Mouse (Mus musculus): ENCODE measurements around the gene Rps6ka1.
A peak's percentile ranks its signal among the peaks of the same experiment; 100 is the strongest.

The Rps6ka1 gene

GRCm38 (mm10) chr4:133874865-133875517, 12.6 kb downstream of the Rps6ka1 start:
- no peak for TF ChIP-seq NANOG (IDR thresholded peaks at IDR 0.05; ENCODE audit: borderline replicate concordance, low read length)
- TF ChIP-seq POU5F1 (IDR thresholded peaks at IDR 0.05; ENCODE audit: borderline replicate concordance, low read length): no peak
- TF ChIP-seq CTCF (conservative IDR thresholded peaks at IDR 0.05; ENCODE audit: low read length): no peak

GRCm38 (mm10) chr4:133873926-133874864, 13.4 kb downstream of the Rps6ka1 start:
- H3K27me3 ChIP-seq (ENCODE audit: insufficient read depth, low read length): no peaks in the 10 kb centered on the region
- no peak for TF ChIP-seq CTCF (conservative IDR thresholded peaks at IDR 0.05; ENCODE audit: low read length)

More at GRCm38 (mm10) chr4:133874865-133875517, 12.6 kb downstream of the Rps6ka1 start:
- Histone ChIP-seq H3K27me3 (ENCODE audit: insufficient read depth, low read length) (no peaks in the 10 kb centered on the region), H3K9me3 (ENCODE audit: low read length) (no peaks in the 10 kb centered on the region), H3K4me3 (replicated peaks; ENCODE audit: low read length) (peak overlapping the region; percentile 41), H3K4me1 (replicated peaks; ENCODE audit: low read depth, low read length) (peaks cover 100% of the 10 kb centered on the region), H3K36me3 (ENCODE audit: insufficient read depth, low read length) (peaks cover 72% of the 10 kb centered on the region)

GRCm38 (mm10) chr4:133873431-133873851, 14.2 kb downstream of the Rps6ka1 start:
- no peaks in the 10 kb centered on the region for H3K9me3 ChIP-seq (ENCODE audit: low read length)
- H3K36me3 ChIP-seq (ENCODE audit: insufficient read depth, low read length): peaks cover 87% of the 10 kb centered on the region
- TF ChIP-seq NANOG (IDR thresholded peaks at IDR 0.05; ENCODE audit: borderline replicate concordance, low read length): no peak
- no peak for TF ChIP-seq POU5F1 (IDR thresholded peaks at IDR 0.05; ENCODE audit: borderline replicate concordance, low read length)
- TF ChIP-seq CTCF (conservative IDR thresholded peaks at IDR 0.05; ENCODE audit: low read length): no peak
- H3K4me3 ChIP-seq (replicated peaks; ENCODE audit: low read length): 0 out of 2 replicates have a peak overlapping the region, but pooled peaks have one; percentile 26
- no peaks in the 10 kb centered on the region for H3K27me3 ChIP-seq (ENCODE audit: insufficient read depth, low read length)
- peaks cover 93% of the 10 kb centered on the region for H3K4me1 ChIP-seq (replicated peaks; ENCODE audit: low read depth, low read length)

More at GRCm38 (mm10) chr4:133873926-133874864, 13.4 kb downstream of the Rps6ka1 start:
- Histone ChIP-seq H3K4me3 (replicated peaks; ENCODE audit: low read length) (peak overlapping the region; percentile 41), H3K9me3 (ENCODE audit: low read length) (no peaks in the 10 kb centered on the region), H3K4me1 (replicated peaks; ENCODE audit: low read depth, low read length) (peaks cover 100% of the 10 kb centered on the region), H3K36me3 (ENCODE audit: insufficient read depth, low read length) (peaks cover 80% of the 10 kb centered on the region)

GRCm38 (mm10) chr4:133872812-133873300, 14.7 kb downstream of the Rps6ka1 start:
- H3K4me1 ChIP-seq (replicated peaks; ENCODE audit: low read depth, low read length): peaks cover 87% of the 10 kb centered on the region
- H3K4me3 ChIP-seq (replicated peaks; ENCODE audit: low read length): peak overlapping the region; percentile 72
- no peaks in the 10 kb centered on the region for H3K27me3 ChIP-seq (ENCODE audit: insufficient read depth, low read length)
- peaks cover 89% of the 10 kb centered on the region for H3K36me3 ChIP-seq (ENCODE audit: insufficient read depth, low read length)
- no peaks in the 10 kb centered on the region for H3K9me3 ChIP-seq (ENCODE audit: low read length)
- TF ChIP-seq POU5F1 (IDR thresholded peaks at IDR 0.05; ENCODE audit: borderline replicate concordance, low read length): no peak
- no peak for TF ChIP-seq NANOG (IDR thresholded peaks at IDR 0.05; ENCODE audit: borderline replicate concordance, low read length)
- TF ChIP-seq CTCF (conservative IDR thresholded peaks at IDR 0.05; ENCODE audit: low read length): no peak

DNA sequence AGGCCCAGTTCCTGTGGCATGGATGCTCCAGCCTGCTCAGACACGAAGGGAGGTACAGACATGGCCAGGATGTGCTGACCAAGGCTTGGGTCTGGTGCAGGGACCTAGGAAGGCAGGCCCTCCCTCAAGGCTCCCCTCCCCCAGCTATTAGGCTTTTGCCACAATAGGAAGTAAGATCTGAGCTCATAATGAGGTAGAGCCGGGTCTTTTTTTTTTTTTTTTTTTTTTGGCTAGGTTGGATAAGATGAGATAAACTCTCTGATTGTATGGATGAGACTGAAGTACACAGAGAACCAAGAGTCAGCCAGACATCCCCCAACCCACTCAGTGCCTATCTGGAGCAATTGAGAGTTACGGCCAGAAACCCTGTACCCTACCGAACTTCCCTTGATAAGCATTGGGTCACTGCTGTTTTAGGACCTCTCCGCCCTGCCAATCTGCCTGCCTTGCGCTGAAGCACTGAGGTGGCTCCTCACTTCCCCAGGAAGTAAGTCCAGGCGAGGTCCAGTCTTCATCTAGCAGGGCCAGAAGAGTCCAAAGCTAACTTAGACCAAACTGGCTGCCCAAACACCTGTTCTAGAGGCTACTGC, 15.3 kb downstream of the Rps6ka1 start:
- H3K9me3 ChIP-seq (ENCODE audit: low read length): no peaks in the 10 kb centered on the region
- TF ChIP-seq POU5F1 (IDR thresholded peaks at IDR 0.05; ENCODE audit: borderline replicate concordance, low read length) (no peak), CTCF (conservative IDR thresholded peaks at IDR 0.05; ENCODE audit: low read length) (no peak), NANOG (IDR thresholded peaks at IDR 0.05; ENCODE audit: borderline replicate concordance, low read length) (no peak)
- peaks cover 89% of the 10 kb centered on the region for H3K36me3 ChIP-seq (ENCODE audit: insufficient read depth, low read length)
- H3K4me3 ChIP-seq (replicated peaks; ENCODE audit: low read length): peak overlapping the region; percentile 72
- H3K4me1 ChIP-seq (replicated peaks; ENCODE audit: low read depth, low read length): peaks cover 83% of the 10 kb centered on the region
- H3K27me3 ChIP-seq (ENCODE audit: insufficient read depth, low read length): no peaks in the 10 kb centered on the region

GRCm38 (mm10) chr4:133865231-133865630, 22.4 kb downstream of the Rps6ka1 start:
- peaks cover 79% of the 10 kb centered on the region for H3K4me1 ChIP-seq (replicated peaks; ENCODE audit: low read depth, low read length)
- TF ChIP-seq NANOG (IDR thresholded peaks at IDR 0.05; ENCODE audit: borderline replicate concordance, low read length): no peak
- no peak for TF ChIP-seq CTCF (conservative IDR thresholded peaks at IDR 0.05; ENCODE audit: low read length)
- peak overlapping the region; percentile 60 for H3K4me3 ChIP-seq (replicated peaks; ENCODE audit: low read length)
- no peaks in the 10 kb centered on the region for H3K27me3 ChIP-seq (ENCODE audit: insufficient read depth, low read length)
- H3K9me3 ChIP-seq (ENCODE audit: low read length): no peaks in the 10 kb centered on the region
- peaks cover 97% of the 10 kb centered on the region for H3K36me3 ChIP-seq (ENCODE audit: insufficient read depth, low read length)

GRCm38 (mm10) chr4:133864380-133864981, 23.1 kb downstream of the Rps6ka1 start:
- no peaks in the 10 kb centered on the region for H3K9me3 ChIP-seq (ENCODE audit: low read length)
- H3K27me3 ChIP-seq (ENCODE audit: insufficient read depth, low read length): no peaks in the 10 kb centered on the region
- peaks cover 97% of the 10 kb centered on the region for H3K36me3 ChIP-seq (ENCODE audit: insufficient read depth, low read length)
- TF ChIP-seq POU5F1 (IDR thresholded peaks at IDR 0.05; ENCODE audit: borderline replicate concordance, low read length) (no peak), NANOG (IDR thresholded peaks at IDR 0.05; ENCODE audit: borderline replicate concordance, low read length) (no peak), CTCF (conservative IDR thresholded peaks at IDR 0.05; ENCODE audit: low read length) (no peak)
- H3K4me1 ChIP-seq (replicated peaks; ENCODE audit: low read depth, low read length): peaks cover 78% of the 10 kb centered on the region
- H3K4me3 ChIP-seq (replicated peaks; ENCODE audit: low read length): peak overlapping the region; percentile 60
